Mouse (Mus musculus) B cell, adult 62 days (primary cell): ENCODE measurements around the gene Nenf. TPM values are rescaled to one million over a fixed set of nuclear protein-coding genes. Genes with fewer than 3 reads are reported as not detected.

Source experiments
- total RNA-seq: library from RNA; stranded (reverse); gene quantifications from 4 replicates; pipeline ENCODE4 v1.2.4, GENCODE M21; 2023

Nenf gene
- total RNA-seq: 12.5 to 15.4 TPM (median 14.5 TPM) in 4 replicates

GRCm38 (mm10) chr1:191317591-191318196 lies at the start of gene Nenf:
Nenf (minus strand) TSS chr1:191318194.

DNA sequence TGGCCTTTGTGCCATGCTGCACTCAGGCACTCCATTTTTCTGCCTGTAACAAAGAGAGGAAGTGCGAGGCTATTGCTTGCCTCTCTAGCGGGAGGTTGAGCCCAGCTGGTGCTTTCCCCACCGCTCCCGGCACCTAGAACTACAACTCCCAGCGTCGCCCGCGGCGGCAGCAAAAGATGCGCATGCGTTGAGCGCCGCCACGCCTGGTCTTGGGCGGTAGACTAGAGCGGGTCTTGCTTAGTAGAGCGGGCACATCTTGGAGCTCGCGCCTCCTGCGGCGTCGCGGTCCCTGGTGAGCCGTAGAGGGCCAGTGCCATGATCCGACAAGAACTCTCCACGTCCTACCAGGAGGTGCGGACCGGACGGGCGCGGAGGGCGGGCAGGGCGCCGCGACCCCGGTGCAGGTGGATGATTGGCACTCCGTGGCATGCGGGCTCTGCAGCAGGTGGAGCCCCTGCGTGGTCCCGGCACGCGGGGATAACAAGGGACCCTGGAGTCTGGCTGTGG lies 7.8 kb upstream of the Nenf start, which contains the start of gene Tmem206:
Tmem206 (plus strand) TSS at position 187 of the 507 bp plus-strand sequence.

Other genes starting within 250 kb of the Nenf start
- 1.2 to 1.6 TPM in 2 of 4 replicates, not detected in the others for gene Batf3, start 220.3 kb downstream of the Nenf start, total RNA-seq
- gene Fam71a, start 153.4 kb downstream of the Nenf start, total RNA-seq: 0.51 to 0.95 TPM (median 0.66 TPM) in 3 of 4 replicates, not detected in the other
- 118 to 134 TPM (median 129 TPM) in 4 replicates for gene Atf3, start 100.2 kb downstream of the Nenf start, total RNA-seq
- 36.7 to 43.2 TPM (median 39.3 TPM) in 4 replicates for gene Tmem206, start 7.7 kb upstream of the Nenf start, total RNA-seq
- 217 to 241 TPM (median 230 TPM) in 4 replicates for gene Ppp2r5a, start 85.1 kb upstream of the Nenf start, total RNA-seq